Comparison of ENCODE assay signal across 8 mouse cellular contexts in genomic region chr9:75231841-75232746, GRCm38 (mm10). TPM values are rescaled to one million over a fixed set of nuclear protein-coding genes. Genes with fewer than 3 reads are reported as not detected.
A peak's percentile ranks its signal among the peaks of the same experiment; 100 is the strongest.
DNase-seq lines count a peak whose midpoint lies in the region; ATAC-seq and TF ChIP-seq lines count a peak whose summit lies in the region.

Gene Myo5c (plus strand): TSS chr9:75232020.

- H3K36me3 ChIP-seq in intestine, postnatal 0 days (ENCODE audit: control insufficient read depth, insufficient read depth) = no peaks in the 10 kb centered on the region
- no peaks in the 10 kb centered on the region for H3K36me3 ChIP-seq in liver, embryonic 16.5 days (ENCODE audit: control insufficient read depth, insufficient read depth)
- no peaks in the 10 kb centered on the region for H3K36me3 ChIP-seq in neural tube, embryonic 15.5 days

- DNase-seq in ES-CJ7 (ENCODE audit: low read depth, low spot score) = peak; percentile 78
- peak; percentile 29 for DNase-seq in brain, embryonic 14.5 days (ENCODE audit: low read depth)
- no peak for DNase-seq in frontal cortex, postnatal 25 days (ENCODE audit: low spot score in 2 of 2)
- no peak for DNase-seq in right cerebral cortex, postnatal 36 days (ENCODE audit: low spot score in 2 of 2)

- peak within 1 kb of the TSS; percentile 38 for H3K4me3 ChIP-seq in intestine, postnatal 0 days (ENCODE audit: low read depth, low read length)
- H3K4me3 ChIP-seq in liver, embryonic 16.5 days (ENCODE audit: low read depth, low read length) = peak within 1 kb of the TSS; percentile 48
- peak within 1 kb of the TSS; percentile 36 for H3K4me3 ChIP-seq in neural tube, embryonic 15.5 days (replicated peaks)

- no peak within 1 kb of the TSS for H3K27ac ChIP-seq in intestine, postnatal 0 days (ENCODE audit: low read depth, low read length)
- H3K27ac ChIP-seq in liver, embryonic 16.5 days (ENCODE audit: low read length) = no peak within 1 kb of the TSS
- H3K27ac ChIP-seq in neural tube, embryonic 15.5 days (replicated peaks) = no peak within 1 kb of the TSS

- H3K4me1 ChIP-seq in intestine, postnatal 0 days (replicated peaks; ENCODE audit: control insufficient read depth, insufficient read depth, low read length) = no peaks in the 10 kb centered on the region
- H3K4me1 ChIP-seq in liver, embryonic 16.5 days (ENCODE audit: control insufficient read depth, low read depth, low read length) = no peaks in the 10 kb centered on the region
- H3K4me1 ChIP-seq in neural tube, embryonic 15.5 days = peaks cover 9% of the 10 kb centered on the region

- H3K9me3 ChIP-seq in intestine, postnatal 0 days (ENCODE audit: control insufficient read depth) = no peaks in the 10 kb centered on the region
- H3K9me3 ChIP-seq in liver, embryonic 16.5 days (replicated peaks; ENCODE audit: control insufficient read depth, low read length) = no peaks in the 10 kb centered on the region
- H3K9me3 ChIP-seq in neural tube, embryonic 15.5 days (replicated peaks) = no peaks in the 10 kb centered on the region

- peak; percentile 84 for ATAC-seq in granulocyte monocyte progenitor cell, adult 5-6 weeks (replicated peaks; ENCODE audit: poor library complexity, severe bottlenecking)
- ATAC-seq in intestine, postnatal 0 days = peak; percentile 64
- ATAC-seq in liver, embryonic 16.5 days (ENCODE audit: low read depth) = peak; percentile 64
- ATAC-seq in neural tube, embryonic 15.5 days (ENCODE audit: low FRiP score) = no peak

- 3% methylated on average over 47 of the region's 48 CpGs for WGBS in intestine, postnatal 0 days
- WGBS in liver, embryonic 16.5 days (ENCODE audit: insufficient replicate concordance) = 5% methylated on average over 48 of the region's 48 CpGs
- WGBS in neural tube, embryonic 15.5 days = 4% methylated on average over 48 of the region's 48 CpGs

- peak within 1 kb of the TSS; percentile 87 for H3K4me2 ChIP-seq in intestine, postnatal 0 days (replicated peaks; ENCODE audit: low read depth)
- peak within 1 kb of the TSS; percentile 55 for H3K4me2 ChIP-seq in liver, embryonic 16.5 days (ENCODE audit: low read depth, low read length)
- peak within 1 kb of the TSS; percentile 64 for H3K4me2 ChIP-seq in neural tube, embryonic 15.5 days

- peak within 1 kb of the TSS; percentile 35; the same call in 1 of the 2 replicates for H3K9ac ChIP-seq in intestine, postnatal 0 days (ENCODE audit: low read depth, low read length)
- H3K9ac ChIP-seq in liver, embryonic 16.5 days (ENCODE audit: low read depth, low read length) = 0 out of 2 replicates have a peak within 1 kb of the TSS, but pooled peaks have one; percentile 34
- peak within 1 kb of the TSS; percentile 38 for H3K9ac ChIP-seq in neural tube, embryonic 15.5 days (replicated peaks)

- no peak for TF ChIP-seq CTCF in brain, embryonic 14.5 days (IDR thresholded peaks at IDR 0.05; ENCODE audit: borderline replicate concordance, extremely low read depth, insufficient read depth, insufficient read length)
- TF ChIP-seq CTCF in intestine, postnatal 0 days (IDR thresholded peaks at IDR 0.05; ENCODE audit: low read depth) = peak; percentile 17

- TF ChIP-seq POLR2A in brain, embryonic 14.5 days (IDR thresholded peaks at IDR 0.05; ENCODE audit: borderline replicate concordance, extremely low read depth, insufficient read depth, insufficient read length, poor library complexity, severe bottlenecking) = no peak

- H3K27me3 ChIP-seq in intestine, postnatal 0 days (replicated peaks; ENCODE audit: control insufficient read depth, insufficient read depth, low read length) = no peaks in the 10 kb centered on the region
- peaks cover 20% of the 10 kb centered on the region for H3K27me3 ChIP-seq in liver, embryonic 16.5 days (ENCODE audit: control insufficient read depth, insufficient read depth, low read depth, low read length)
- peaks cover 31% of the 10 kb centered on the region for H3K27me3 ChIP-seq in neural tube, embryonic 15.5 days (replicated peaks)

RNA-seq across cellular contexts. Expression of gene Myo5c, which starts in this region (rescaled TPM):
- 0.40 and 0.64 TPM in 2 replicates for polyA plus RNA-seq in brain, embryonic 14.5 days (2012; rRNA removed)
- not detected in 2 replicates for total RNA-seq in granulocyte monocyte progenitor cell, adult 5-6 weeks (2014; fragmentation: Nextera tagmentation)
- not detected in 2 replicates for total RNA-seq in granulocyte monocyte progenitor cell, adult 5-6 weeks (2017)
- 1.5 and 1.9 TPM in 2 replicates for polyA plus RNA-seq in intestine, postnatal 0 days (2015; fragmentation: Nextera tagmentation; extraction: Ambion mirVana)
- polyA plus RNA-seq in liver, embryonic 16.5 days (2015; fragmentation: Nextera tagmentation; extraction: Ambion mirVana) = 1.1 and 1.6 TPM in 2 replicates
- 0.33 and 0.97 TPM in 2 replicates for polyA plus RNA-seq in neural tube, embryonic 15.5 days (2015; fragmentation: Nextera tagmentation; extraction: Ambion mirVana)

Comparison
In these comparisons a context has a peak if more than half of its experiments do, and no peak if none do; other contexts are left out.
1. Peak in DNase-seq in brain, embryonic 14.5 days; RNA of the gene not detected or under 1 TPM.
2. Peak in ATAC-seq in granulocyte monocyte progenitor cell, adult 5-6 weeks; RNA of the gene not detected or under 1 TPM.